Mouse (Mus musculus): Measurements from ENCODE around the gene Gclc.

GRCm38 (mm10) chr9:77789615-77790348, 35.4 kb downstream of the Gclc start:
- TF ChIP-seq EP300 (optimal IDR thresholded peaks at IDR 0.05) = no peak
- TF ChIP-seq CTCF (IDR thresholded peaks at IDR 0.05; ENCODE audit: low read depth) = no peak

All from stomach, postnatal 0 days (tissue).